Mouse (Mus musculus): ENCODE results near the gene Hoxd11. TPM values are rescaled to one million over a fixed set of nuclear protein-coding genes. Genes with fewer than 3 reads are reported as not detected.

Gene Hoxd11
- polyA plus RNA-seq, 1 experiment: not detected

DNA sequence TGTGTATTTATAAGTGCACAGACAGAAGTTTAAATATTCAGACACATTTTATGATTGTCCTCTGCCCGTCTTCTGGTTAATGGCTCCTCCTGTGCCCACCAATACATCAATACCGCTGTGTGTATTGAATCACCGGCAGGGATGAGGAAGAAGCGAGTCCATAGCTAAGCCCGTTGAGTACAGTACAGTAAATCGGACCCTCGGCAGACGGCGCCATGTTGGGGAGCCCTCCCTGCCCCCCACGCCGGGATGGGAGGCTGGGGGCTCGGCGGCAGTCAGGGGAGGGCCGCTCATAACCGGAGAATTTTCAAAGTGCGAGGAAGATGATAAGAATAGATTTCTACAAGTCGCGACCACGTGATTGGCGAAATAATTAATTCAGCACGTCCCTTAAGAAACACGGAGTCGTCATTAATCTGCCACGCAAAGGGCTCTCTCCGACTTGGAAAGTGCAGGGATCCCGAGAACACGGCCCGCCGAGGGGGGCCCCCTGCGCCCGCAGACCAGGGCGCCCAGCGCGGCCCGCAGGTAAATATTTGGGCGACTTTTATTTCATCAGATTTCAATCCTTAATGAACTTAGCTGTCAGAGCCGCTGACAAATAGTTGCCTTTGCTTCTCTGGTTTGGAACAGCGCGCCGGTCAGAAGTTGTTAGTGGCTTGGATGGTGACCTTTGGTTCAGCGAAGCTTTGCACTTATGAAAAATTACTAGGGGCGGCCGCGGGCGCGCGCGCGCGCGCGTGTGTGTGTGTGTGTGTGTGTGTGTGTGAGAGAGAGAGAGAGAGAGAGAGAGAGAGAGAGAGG is 53.4 kb downstream of the Hoxd11 start:
- 3% methylated on average over 52 of the region's 52 CpGs for WGBS
- no peak for DNase-seq
- TF ChIP-seq POLR2A (IDR thresholded peaks at IDR 0.05; ENCODE audit: borderline replicate concordance, extremely low read depth, low read depth, low read length) (no peak), CTCF (IDR thresholded peaks at IDR 0.05; ENCODE audit: insufficient read depth, low read length) (no peak)
- no peak overlapping the region for H3K4me3 ChIP-seq (replicated peaks; ENCODE audit: extremely low read depth, low read depth, low read length)
- no peaks in the 10 kb centered on the region for H3K4me1 ChIP-seq (ENCODE audit: control insufficient read depth, insufficient read depth, low read length)

DNA sequence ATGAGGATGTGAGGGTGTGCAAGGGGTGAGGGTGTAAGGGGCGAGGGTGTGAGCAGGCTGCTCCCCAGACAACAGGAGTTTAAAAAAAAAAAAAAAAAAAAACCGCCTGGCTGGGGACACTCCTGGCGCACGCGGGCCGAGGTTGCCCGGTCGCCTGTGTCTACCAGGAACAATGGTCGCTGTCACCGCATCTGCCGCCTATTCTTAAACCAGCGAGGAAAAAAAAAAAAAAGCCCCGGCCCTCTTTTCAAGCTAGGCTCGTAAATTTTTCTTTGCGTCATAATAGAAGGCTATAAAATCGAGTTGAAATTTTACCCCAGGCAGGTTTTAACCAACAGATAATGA is 53.9 kb downstream of the Hoxd11 start:
- no peaks in the 10 kb centered on the region for H3K4me1 ChIP-seq (ENCODE audit: control insufficient read depth, insufficient read depth, low read length)
- WGBS: 5% methylated on average over 16 of the region's 16 CpGs
- TF ChIP-seq POLR2A (IDR thresholded peaks at IDR 0.05; ENCODE audit: borderline replicate concordance, extremely low read depth, low read depth, low read length): no peak
- no peak for TF ChIP-seq CTCF (IDR thresholded peaks at IDR 0.05; ENCODE audit: insufficient read depth, low read length)
- DNase-seq: no peak
- no peak overlapping the region for H3K4me3 ChIP-seq (replicated peaks; ENCODE audit: extremely low read depth, low read depth, low read length)

DNA sequence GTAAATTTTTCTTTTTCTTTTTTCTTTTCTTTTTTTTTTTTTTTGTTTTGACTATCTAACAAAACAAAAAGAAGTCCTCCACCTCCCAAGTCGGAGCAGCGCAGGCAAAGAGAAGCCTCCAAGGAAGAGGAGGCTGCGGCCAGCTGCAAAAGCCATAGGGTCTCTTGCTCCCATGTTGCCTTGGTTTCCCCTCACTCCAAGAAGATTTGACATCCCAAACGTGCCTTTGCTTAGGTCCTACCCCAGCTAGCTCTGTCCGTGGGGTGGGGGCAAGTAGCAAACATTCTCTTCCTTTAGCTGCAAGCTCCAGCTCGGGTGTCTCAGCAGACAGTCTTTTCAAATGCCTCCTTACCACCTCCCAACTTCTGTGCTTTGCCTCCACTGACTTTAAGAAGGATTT is 54.4 kb downstream of the Hoxd11 start:
- WGBS: 11% methylated on average over 6 of the region's 6 CpGs
- no peak for DNase-seq
- Histone ChIP-seq H3K4me3 (replicated peaks; ENCODE audit: extremely low read depth, low read depth, low read length) (no peak overlapping the region), H3K4me1 (ENCODE audit: control insufficient read depth, insufficient read depth, low read length) (no peaks in the 10 kb centered on the region)
- TF ChIP-seq CTCF (IDR thresholded peaks at IDR 0.05; ENCODE audit: insufficient read depth, low read length): no peak

DNA sequence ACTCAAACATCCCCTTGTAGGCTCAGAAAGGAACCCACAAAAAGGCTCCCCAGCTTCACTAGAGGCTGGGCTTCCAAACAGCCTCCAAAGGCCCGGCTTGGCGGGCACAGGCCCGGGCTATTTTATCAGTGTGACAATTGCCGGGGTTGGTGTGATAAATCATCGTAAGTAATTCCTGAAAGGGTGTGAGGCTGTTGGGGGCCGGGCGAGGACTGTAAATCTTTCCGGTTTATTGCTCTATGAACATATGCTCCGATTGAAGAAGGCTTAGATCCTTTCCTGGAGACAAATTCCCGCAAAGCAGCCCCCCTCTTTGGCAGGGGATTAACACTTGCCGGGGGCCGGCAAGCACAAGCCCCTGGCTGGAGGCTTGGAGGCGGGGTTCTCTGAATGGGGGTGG is 55.1 kb downstream of the Hoxd11 start:
- Histone ChIP-seq H3K4me1 (ENCODE audit: control insufficient read depth, insufficient read depth, low read length) (no peaks in the 10 kb centered on the region), H3K4me3 (replicated peaks; ENCODE audit: extremely low read depth, low read depth, low read length) (no peak overlapping the region)
- DNase-seq: no peak
- TF ChIP-seq POLR2A (IDR thresholded peaks at IDR 0.05; ENCODE audit: borderline replicate concordance, extremely low read depth, low read depth, low read length): no peak
- no peak for TF ChIP-seq CTCF (IDR thresholded peaks at IDR 0.05; ENCODE audit: insufficient read depth, low read length)
- WGBS: 6% methylated on average over 13 of the region's 13 CpGs

DNA sequence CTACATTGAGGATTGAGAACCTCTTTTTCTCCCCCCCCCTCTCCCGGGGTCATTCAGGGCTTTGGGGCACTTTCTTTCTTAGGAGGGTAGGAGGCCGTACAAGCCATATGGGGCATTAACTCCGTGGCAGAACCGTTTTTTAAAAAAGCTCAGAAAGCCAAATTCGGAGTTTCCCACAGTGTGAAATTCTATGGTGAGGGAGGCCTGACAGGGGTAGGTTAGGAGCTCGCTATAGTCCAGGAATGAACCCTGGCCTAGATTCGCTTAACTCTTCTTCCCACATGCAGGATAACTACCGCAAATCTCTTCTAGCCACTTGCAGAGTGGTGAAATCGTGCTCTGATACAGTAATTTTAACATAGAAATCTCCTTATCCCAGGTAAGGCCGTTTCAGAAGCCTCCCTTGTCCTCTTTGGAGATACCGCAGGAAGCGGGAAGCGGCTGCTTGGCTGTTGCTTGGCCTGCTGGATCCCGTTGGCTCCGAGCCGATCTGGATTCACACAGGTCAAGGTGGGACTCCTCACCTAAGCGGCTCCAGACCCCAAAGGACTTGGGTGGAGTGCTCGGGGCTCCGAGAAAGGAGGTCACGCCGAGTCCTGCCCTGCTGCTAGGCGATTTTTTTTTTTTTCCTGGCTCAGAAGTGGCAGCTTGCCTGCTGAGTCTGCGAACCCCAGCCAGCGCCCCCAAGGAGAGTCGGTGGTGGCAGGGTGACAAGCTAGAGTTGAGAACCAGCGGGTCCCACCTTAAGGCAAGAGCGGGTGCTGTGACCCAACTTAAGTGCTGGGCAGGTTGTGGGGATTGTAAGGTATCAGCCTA is 55.8 kb downstream of the Hoxd11 start:
- no peak for DNase-seq
- WGBS: 10% methylated on average over 27 of the region's 27 CpGs

DNA sequence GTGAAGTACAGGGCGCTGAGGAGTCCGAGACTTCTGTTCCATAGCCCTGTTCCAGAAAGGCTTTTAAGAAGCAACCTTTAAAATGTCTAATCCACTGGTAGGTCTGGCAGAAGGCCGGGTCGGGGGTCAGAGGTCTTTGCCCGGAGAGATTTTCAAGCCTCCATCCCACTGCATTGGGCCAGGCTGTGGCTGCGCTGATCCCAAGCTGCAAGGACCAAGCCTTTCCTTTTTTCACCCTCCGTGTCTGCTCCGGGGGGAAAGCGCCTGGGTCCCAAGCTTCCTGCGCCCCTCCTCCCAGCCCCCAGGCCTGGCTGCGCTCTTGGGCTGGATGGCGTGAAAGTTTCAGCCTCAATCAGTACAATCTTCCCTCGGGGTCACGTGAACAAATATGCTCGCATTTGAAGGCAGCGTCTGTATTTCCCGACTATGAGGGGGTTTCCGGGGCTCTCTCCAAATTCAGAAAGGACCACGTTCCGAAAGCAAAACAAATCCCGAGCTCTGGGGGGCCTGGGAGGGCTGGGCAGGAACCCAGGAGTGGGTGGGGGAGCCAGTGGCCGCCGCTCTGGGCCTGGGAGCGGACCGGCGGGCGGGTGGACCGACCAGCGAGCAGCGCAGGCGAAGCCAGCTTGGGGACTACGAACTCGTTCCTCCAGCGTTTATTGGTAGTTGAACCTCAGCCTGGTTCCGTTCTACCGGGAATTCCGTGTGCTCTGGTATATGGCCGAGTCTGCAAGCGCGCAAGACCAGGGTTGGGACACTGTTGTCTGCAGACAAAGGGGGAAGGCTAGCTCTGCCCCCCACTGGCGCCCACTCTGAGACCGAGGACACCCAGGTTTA is 56.7 kb downstream of the Hoxd11 start:
- Histone ChIP-seq H3K4me3 (replicated peaks; ENCODE audit: extremely low read depth, low read depth, low read length) (no peak overlapping the region), H3K4me1 (ENCODE audit: control insufficient read depth, insufficient read depth, low read length) (no peaks in the 10 kb centered on the region)
- no peak for DNase-seq
- WGBS: 4% methylated on average over 42 of the region's 42 CpGs
- no peak for TF ChIP-seq POLR2A (IDR thresholded peaks at IDR 0.05; ENCODE audit: borderline replicate concordance, extremely low read depth, low read depth, low read length)
- TF ChIP-seq CTCF (IDR thresholded peaks at IDR 0.05; ENCODE audit: insufficient read depth, low read length): no peak

More for the DNA sequence above, 55.8 kb downstream of the Hoxd11 start:
- H3K4me1 ChIP-seq (ENCODE audit: control insufficient read depth, insufficient read depth, low read length): no peaks in the 10 kb centered on the region
- no peak overlapping the region for H3K4me3 ChIP-seq (replicated peaks; ENCODE audit: extremely low read depth, low read depth, low read length)
- TF ChIP-seq CTCF (IDR thresholded peaks at IDR 0.05; ENCODE audit: insufficient read depth, low read length) (no peak), POLR2A (IDR thresholded peaks at IDR 0.05; ENCODE audit: borderline replicate concordance, extremely low read depth, low read depth, low read length) (no peak)

Other genes with a start within 250 kb of the Hoxd11 start
- gene Lnpk, start 100.1 kb upstream of the Hoxd11 start, polyA plus RNA-seq (2012; rRNA removed): 5.5 and 6.2 TPM in 2 replicates
- gene Evx2, start 20.0 kb upstream of the Hoxd11 start, polyA plus RNA-seq (2012; rRNA removed): not detected in 2 replicates
- 0.04 and 0.15 TPM in 2 replicates for gene Hoxd13, start 11.2 kb upstream of the Hoxd11 start, polyA plus RNA-seq (2012; rRNA removed)
- not detected in 2 replicates for gene Hoxd12, start 4.5 kb upstream of the Hoxd11 start, polyA plus RNA-seq (2012; rRNA removed)
- gene Hoxd10, start 12.4 kb downstream of the Hoxd11 start, polyA plus RNA-seq (2012; rRNA removed): not detected in 2 replicates
- gene Hoxd9, start 18.2 kb downstream of the Hoxd11 start, polyA plus RNA-seq (2012; rRNA removed): 0.43 and 0.75 TPM in 2 replicates
- gene Hoxd8, start 25.1 kb downstream of the Hoxd11 start, polyA plus RNA-seq (2012; rRNA removed): 0.49 and 0.67 TPM in 2 replicates
- 0.09 TPM in 2 replicates for gene Hoxd3, start 32.4 kb downstream of the Hoxd11 start, polyA plus RNA-seq (2012; rRNA removed)
- 0.63 and 1.4 TPM in 2 replicates for gene Hoxd4, start 32.4 kb downstream of the Hoxd11 start, polyA plus RNA-seq (2012; rRNA removed)
- 0.14 and 0.18 TPM in 2 replicates for gene Gm28230, start 47.2 kb downstream of the Hoxd11 start, polyA plus RNA-seq (2012; rRNA removed)
- not detected in 2 replicates for gene Hoxd1, start 83.4 kb downstream of the Hoxd11 start, polyA plus RNA-seq (2012; rRNA removed)
- 31.3 and 37.6 TPM in 2 replicates for gene Mtx2, start 146.2 kb downstream of the Hoxd11 start, polyA plus RNA-seq (2012; rRNA removed)